Mouse (Mus musculus) left cerebral cortex, adult 18-20 months (tissue): ENCODE results near the gene Jakmip3. TPM values are rescaled to one million over a fixed set of nuclear protein-coding genes. Genes with fewer than 3 reads are reported as not detected.

Experiments used
- total RNA-seq, 2 experiments: library from RNA; stranded (reverse); gene quantifications; 2 replicates each; pipeline ENCODE4 v1.2.3; 2021

Gene Jakmip3
- total RNA-seq, 2 experiments from 2014 or later, result 45.8 to 52.1 TPM

Other genes with a start within 250 kb of the Jakmip3 start
- 10 to 100 TPM; 73.4 to 75.4 TPM for gene Ppp2r2d, start 94.7 kb upstream of the Jakmip3 start, total RNA-seq
- gene Mapk1ip1, start 94.5 kb upstream of the Jakmip3 start, total RNA-seq, result 10 to 100 TPM; 38.9 to 41.1 TPM
- gene Bnip3, start 31.2 kb upstream of the Jakmip3 start, total RNA-seq, result 100 to 1,000 TPM; 132 to 142 TPM
- 10 to 100 TPM; 41.8 to 46.8 TPM for gene Dpysl4, start 145.3 kb downstream of the Jakmip3 start, total RNA-seq